Comparison of ENCODE assay signal across 9 mouse cellular contexts in genomic region chr11:88561191-88561590, GRCm38 (mm10).
DNase-seq lines count a peak whose midpoint lies in the region; ATAC-seq and TF ChIP-seq lines count a peak whose summit lies in the region.
"Had no signal": no experiment of that assay in that cellular context is flagged by ENCODE, and none has a peak within 500 bp of the region (broad histone marks: within the 10 kb centered on the region; RNA-seq: fewer than 3 reads in every experiment).

No protein-coding gene starts in this region.

- TF ChIP-seq CTCF in lung, embryonic 14.5 days (IDR thresholded peaks at IDR 0.05; ENCODE audit: low read depth), result no peak

- H3K4me1 ChIP-seq in lung, embryonic 14.5 days (ENCODE audit: insufficient read depth), result peaks cover 35% of the 10 kb centered on the region
- H3K4me1 ChIP-seq in heart, embryonic 15.5 days (replicated peaks), result peaks cover 74% of the 10 kb centered on the region
- H3K4me1 ChIP-seq in limb, embryonic 12.5 days (replicated peaks), result peaks cover 76% of the 10 kb centered on the region
- peaks cover 36% of the 10 kb centered on the region for H3K4me1 ChIP-seq in stomach, embryonic 15.5 days

- H3K9ac ChIP-seq in lung, embryonic 14.5 days, result no peak overlapping the region; the same call in 1 of the 2 replicates
- H3K9ac ChIP-seq in heart, embryonic 15.5 days, result peak overlapping the region; percentile 44
- H3K9ac ChIP-seq in limb, embryonic 12.5 days (replicated peaks), result no peak overlapping the region
- no peak overlapping the region for H3K9ac ChIP-seq in stomach, embryonic 15.5 days

- no peaks in the 10 kb centered on the region for H3K27me3 ChIP-seq in lung, embryonic 14.5 days (ENCODE audit: insufficient read depth, low read length)
- H3K27me3 ChIP-seq in heart, embryonic 15.5 days, result no peaks in the 10 kb centered on the region
- H3K27me3 ChIP-seq in limb, embryonic 12.5 days, result peaks cover 16% of the 10 kb centered on the region
- H3K27me3 ChIP-seq in stomach, embryonic 15.5 days (replicated peaks), result no peaks in the 10 kb centered on the region

- H3K9me3 ChIP-seq in lung, embryonic 14.5 days (ENCODE audit: low read depth, low read length), result no peaks in the 10 kb centered on the region
- no peaks in the 10 kb centered on the region for H3K9me3 ChIP-seq in heart, embryonic 15.5 days (replicated peaks)
- H3K9me3 ChIP-seq in limb, embryonic 12.5 days, result no peaks in the 10 kb centered on the region
- H3K9me3 ChIP-seq in stomach, embryonic 15.5 days, result no peaks in the 10 kb centered on the region

- H3K27ac ChIP-seq in lung, embryonic 14.5 days (ENCODE audit: low read depth), result peak overlapping the region; percentile 91
- H3K27ac ChIP-seq in heart, embryonic 15.5 days, result peak overlapping the region; percentile 95
- peak overlapping the region; percentile 51 for H3K27ac ChIP-seq in limb, embryonic 12.5 days
- H3K27ac ChIP-seq in stomach, embryonic 15.5 days, result peak overlapping the region; percentile 62; the same call in 1 of the 2 replicates

- 5% methylated on average over 6 of the region's 6 CpGs for WGBS in lung, embryonic 14.5 days
- 12% methylated on average over 6 of the region's 6 CpGs for WGBS in heart, embryonic 15.5 days
- WGBS in limb, embryonic 12.5 days, result 13% methylated on average over 6 of the region's 6 CpGs
- WGBS in stomach, embryonic 15.5 days, result 15% methylated on average over 6 of the region's 6 CpGs

- peak; percentile 50; the same call in 1 of the 2 replicates for ATAC-seq in lung, embryonic 14.5 days (ENCODE audit: insufficient read depth)
- peak; percentile 69 for ATAC-seq in heart, embryonic 15.5 days (replicated peaks; ENCODE audit: insufficient number of reproducible peaks, insufficient read depth, low FRiP score, low read depth)
- no peak for ATAC-seq in limb, embryonic 12.5 days (ENCODE audit: insufficient number of reproducible peaks, insufficient read depth, low FRiP score, low TSS enrichment, low read depth)
- no peak for ATAC-seq in stomach, embryonic 15.5 days (ENCODE audit: insufficient read depth, low FRiP score, low read depth)

- H3K4me3 ChIP-seq in lung, embryonic 14.5 days (ENCODE audit: low read depth, low read length), result no peak overlapping the region
- no peak overlapping the region for H3K4me3 ChIP-seq in heart, embryonic 15.5 days
- H3K4me3 ChIP-seq in limb, embryonic 12.5 days (replicated peaks), result no peak overlapping the region
- no peak overlapping the region for H3K4me3 ChIP-seq in stomach, embryonic 15.5 days (replicated peaks)

- 0 out of 2 replicates have a peak, but pooled peaks cover 4% of the 10 kb centered on the region for H3K36me3 ChIP-seq in lung, embryonic 14.5 days (ENCODE audit: insufficient read depth)
- no peaks in the 10 kb centered on the region for H3K36me3 ChIP-seq in heart, embryonic 15.5 days
- H3K36me3 ChIP-seq in limb, embryonic 12.5 days, result no peaks in the 10 kb centered on the region; the same call in 1 of the 2 replicates
- H3K36me3 ChIP-seq in stomach, embryonic 15.5 days, result no peaks in the 10 kb centered on the region

- peak; percentile 66 for DNase-seq in lung, embryonic 14.5 days
- DNase-seq in lung, postnatal 14 days, result no peak
- DNase-seq in left cerebral cortex, adult 8-10 months (ENCODE audit: low spot score in 2 of 2), result no peak
- no peak for DNase-seq in right cerebral cortex, postnatal 4 days
- DNase-seq in gastrocnemius, postnatal 25 days, result no peak
- DNase-seq: cerebellum, postnatal 25 days had no signal

- H3K4me2 ChIP-seq in lung, embryonic 14.5 days, result no peak overlapping the region
- peak overlapping the region; percentile 33; the same call in 1 of the 2 replicates for H3K4me2 ChIP-seq in heart, embryonic 15.5 days
- 0 out of 2 replicates have a peak overlapping the region, but pooled peaks have one; percentile 11 for H3K4me2 ChIP-seq in limb, embryonic 12.5 days
- no peak overlapping the region for H3K4me2 ChIP-seq in stomach, embryonic 15.5 days

Comparison
In these comparisons a context has a peak if more than half of its experiments do, and no peak if none do; other contexts are left out.
1. ATAC-seq: peak in lung, embryonic 14.5 days (single experiment) and heart, embryonic 15.5 days (single experiment); none in limb, embryonic 12.5 days (single experiment) and stomach, embryonic 15.5 days (single experiment).
2. H3K4me2 ChIP-seq: peak in heart, embryonic 15.5 days (single experiment) and limb, embryonic 12.5 days (single experiment); none in lung, embryonic 14.5 days (single experiment) and stomach, embryonic 15.5 days (single experiment).
3. Peak in every context shown above with its lines, with median percentiles within 50 percentile points of each other: H3K27ac ChIP-seq.